Mouse (Mus musculus): Measurements from ENCODE around the gene Znhit6. TPM values are rescaled to one million over a fixed set of nuclear protein-coding genes. Genes with fewer than 3 reads are reported as not detected.

The Znhit6 gene
- total RNA-seq, 2 experiments from 2014 or later: 13.8 to 20.3 TPM

Other genes starting within 250 kb of the Znhit6 start
- not detected in 2 replicates for gene Ccn1, start 73.8 kb downstream of the Znhit6 start, total RNA-seq (2015)
- 0.08 and 0.15 TPM in 2 replicates for gene Ccn1, start 73.8 kb downstream of the Znhit6 start, total RNA-seq (2017)
- not detected in 2 replicates for gene Ddah1, start 182.5 kb downstream of the Znhit6 start, total RNA-seq (2015)
- gene Ddah1, start 182.5 kb downstream of the Znhit6 start, total RNA-seq (2017): not detected in 2 replicates

Data from megakaryocyte, adult 5-6 weeks (primary cell).